Mouse (Mus musculus) heart, embryonic 16.5 days (tissue): ENCODE data around the gene Rtn1. TPM values are rescaled to one million over a fixed set of nuclear protein-coding genes. Genes with fewer than 3 reads are reported as not detected.

ENCODE experiments used
- polyA plus RNA-seq: library from polyadenylated mRNA; unstranded; fragments of >200 nt; fragmentation: Nextera tagmentation; extraction: Ambion mirVana; gene quantifications from 2 replicates; pipeline ENCODE4 v1.2.1, GENCODE M21; 2015

The Rtn1 gene
- polyA plus RNA-seq, 1 experiment from 2014 or later, result 10.1 TPM

Other genes starting within 250 kb of the Rtn1 start
- not detected in 2 replicates for gene Ccdc175, start 224.0 kb downstream of the Rtn1 start, polyA plus RNA-seq
- 0.53 and 0.60 TPM in 2 replicates for gene Lrrc9, start 32.8 kb upstream of the Rtn1 start, polyA plus RNA-seq
- 6.4 and 6.8 TPM in 2 replicates for gene Pcnx4, start 127.3 kb upstream of the Rtn1 start, polyA plus RNA-seq
- gene Gm4756, start 240.6 kb upstream of the Rtn1 start, polyA plus RNA-seq, result not detected in 2 replicates